Mouse (Mus musculus) hindbrain, embryonic 14.5 days (tissue): ENCODE measurements around the gene Ttc33. TPM values are rescaled to one million over a fixed set of nuclear protein-coding genes. Genes with fewer than 3 reads are reported as not detected.
A peak's percentile ranks its signal among the peaks of the same experiment; 100 is the strongest.

Experiments
- ATAC-seq: fragments of 200-750 bp; cut with Nextera tagmentation; 2 replicates; pipeline ENCODE4 v1.8.0; 2017; ENCODE audit warnings: moderate number of reproducible peaks, mild to moderate bottlenecking, moderate TSS enrichment, moderate library complexity; ENCODE audit not compliant: low FRiP score
- DNase-seq: peaks from one replicate; pipeline ENCODE4 v3.0.0-alpha.2; 2015; ENCODE audit warnings: low spot score
- H3K27ac ChIP-seq: fragments of 300-500 bp; sonication (generic); 2 replicates; pipeline ENCODE4 v1.5.1; 2014; ENCODE audit warnings: mild to moderate bottlenecking, moderate library complexity
- H3K27me3 ChIP-seq: fragments of 300-500 bp; sonication (generic); 2 replicates; pipeline ENCODE4 v1.6.1; 2014; ENCODE audit warnings: mild to moderate bottlenecking, low read length, mixed read lengths; ENCODE audit not compliant: control insufficient read depth, insufficient read depth
- H3K36me3 ChIP-seq: fragments of 300-500 bp; sonication (generic); replicated peaks from 2 replicates; pipeline ENCODE4 v1.6.1; 2014; ENCODE audit not compliant: control insufficient read depth, insufficient read depth
- H3K4me1 ChIP-seq: fragments of 300-500 bp; sonication (generic); replicated peaks from 2 replicates; pipeline ENCODE4 v1.6.1; 2014; ENCODE audit warnings: antibody characterized with exemption, low read length, mixed read lengths; ENCODE audit not compliant: control insufficient read depth, insufficient read depth
- H3K4me2 ChIP-seq: fragments of 300-500 bp; sonication (generic); replicated peaks from 2 replicates; pipeline ENCODE4 v1.6.1; 2014; ENCODE audit warnings: mild to moderate bottlenecking, moderate library complexity
- H3K4me3 ChIP-seq: fragments of 300-500 bp; sonication (generic); replicated peaks from 2 replicates; pipeline ENCODE4 v1.5.1; 2014; ENCODE audit warnings: mild to moderate bottlenecking, low read length
- H3K9ac ChIP-seq: fragments of 300-500 bp; sonication (generic); 2 replicates; pipeline ENCODE4 v1.6.1; 2014
- H3K9me3 ChIP-seq: fragments of 300-500 bp; sonication (generic); 2 replicates; pipeline ENCODE4 v1.6.1; 2016; ENCODE audit warnings: low read length; ENCODE audit not compliant: control insufficient read depth
- WGBS: fragments of 180-500 bp; shearing (Covaris S2); extraction: QIAGEN DNeasy Blood & Tissue Kit; methylation state at CpG from one replicate; pipeline ENCODE4 v1.1.7; 2014; 5-methylcytosine and 5-hydroxymethylcytosine counted together
- polyA plus RNA-seq: library from polyadenylated mRNA; unstranded; fragments of >200 nt; fragmentation: Nextera tagmentation; extraction: Ambion mirVana; gene quantifications from 2 replicates; pipeline ENCODE4 v1.2.1, GENCODE M21; 2014

Ttc33 gene
- polyA plus RNA-seq, 1 experiment from 2014 or later: 61.0 TPM

GRCm38 (mm10) chr15:5237012-5237660 lies 51.8 kb downstream of the Ttc33 start:
- DNase-seq (no peak), ATAC-seq (no peak)
- peaks cover 19% of the 10 kb centered on the region for H3K27me3 ChIP-seq
- no peaks in the 10 kb centered on the region for H3K36me3 ChIP-seq
- H3K9me3 ChIP-seq: no peaks in the 10 kb centered on the region
- WGBS: 67% methylated on average over 7 of the region's 7 CpGs
- no peak overlapping the region for H3K4me3 ChIP-seq
- no peaks in the 10 kb centered on the region for H3K4me1 ChIP-seq
- H3K4me2 ChIP-seq: no peak overlapping the region
- no peak overlapping the region for H3K27ac ChIP-seq
- no peak overlapping the region for H3K9ac ChIP-seq

DNA sequence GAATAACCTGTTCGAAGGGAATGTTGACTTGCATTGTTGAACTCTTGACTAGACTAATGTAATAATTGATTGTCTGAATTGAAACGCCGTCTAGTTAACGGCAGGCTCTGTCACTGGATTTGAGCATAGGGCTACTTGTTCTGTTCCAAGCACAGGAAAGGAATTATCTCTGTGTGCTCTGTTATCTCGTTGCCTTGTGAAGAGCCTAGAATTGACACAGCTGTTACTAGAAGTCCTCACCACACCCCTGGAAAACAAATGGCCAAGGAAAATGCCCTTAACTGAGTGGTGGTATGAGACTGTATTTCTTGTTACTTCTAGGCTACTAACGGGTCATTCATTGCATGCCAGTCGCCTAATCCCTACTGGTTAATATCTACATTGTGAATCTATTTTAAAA lies 52.7 kb downstream of the Ttc33 start:
- peaks cover 28% of the 10 kb centered on the region for H3K27me3 ChIP-seq

DNA sequence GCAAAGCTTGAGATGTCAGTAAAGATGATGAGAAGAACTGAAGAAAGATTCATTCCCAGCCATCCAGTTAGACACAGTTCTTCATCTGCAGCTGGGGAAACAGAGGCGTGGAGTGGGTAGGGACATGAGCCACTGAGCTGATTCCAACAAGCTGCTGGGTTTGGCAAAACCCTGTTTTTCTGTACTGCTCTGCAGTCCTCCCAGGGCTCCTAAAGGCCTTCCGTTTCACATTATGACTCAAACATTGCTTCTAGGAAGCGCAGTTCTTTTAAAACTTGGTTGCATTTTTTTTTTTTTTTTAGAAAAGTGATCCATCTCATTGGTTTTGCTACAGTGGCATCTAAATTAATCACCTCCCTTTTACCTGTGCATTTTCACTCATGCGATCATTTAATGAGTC lies 53.2 kb downstream of the Ttc33 start:
- Histone ChIP-seq H3K27me3 (peaks cover 33% of the 10 kb centered on the region), H3K9ac (no peak overlapping the region), H3K4me3 (no peak overlapping the region), H3K27ac (no peak overlapping the region), H3K9me3 (no peaks in the 10 kb centered on the region), H3K4me1 (peaks cover 14% of the 10 kb centered on the region), H3K4me2 (no peak overlapping the region), H3K36me3 (no peaks in the 10 kb centered on the region)
- DNase-seq: no peak
- no peak for ATAC-seq
- 89% methylated on average over 4 of the region's 4 CpGs for WGBS

More for the DNA sequence above, 52.7 kb downstream of the Ttc33 start:
- no peak overlapping the region for H3K9ac ChIP-seq
- no peak overlapping the region for H3K4me3 ChIP-seq
- ATAC-seq (no peak), DNase-seq (no peak)
- H3K36me3 ChIP-seq: no peaks in the 10 kb centered on the region
- WGBS: 87% methylated on average over 7 of the region's 7 CpGs
- no peaks in the 10 kb centered on the region for H3K9me3 ChIP-seq
- H3K4me2 ChIP-seq: no peak overlapping the region
- H3K4me1 ChIP-seq: peaks cover 9% of the 10 kb centered on the region
- H3K27ac ChIP-seq: no peak overlapping the region

DNA sequence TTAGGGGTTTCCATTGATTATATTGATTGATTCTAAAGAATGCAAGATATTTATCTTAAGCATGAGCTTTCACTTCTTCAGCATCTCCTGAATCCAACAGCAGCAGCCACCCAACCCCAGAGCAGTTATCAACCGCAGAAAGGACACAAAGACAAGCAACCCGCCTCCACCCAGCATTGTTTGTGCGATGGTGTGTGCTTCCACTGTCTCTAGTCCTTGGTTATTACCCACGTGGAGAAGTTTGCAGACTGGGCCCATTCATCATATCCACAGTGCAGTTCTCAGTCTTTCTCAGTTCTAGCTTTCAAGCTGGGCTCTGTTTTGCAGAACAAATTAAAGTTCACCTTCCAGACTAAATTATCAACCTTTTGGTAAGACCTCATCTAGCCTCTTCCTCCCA lies 54.0 kb downstream of the Ttc33 start:
- Histone ChIP-seq H3K4me2 (no peak overlapping the region), H3K4me3 (no peak overlapping the region), H3K27me3 (peaks cover 41% of the 10 kb centered on the region), H3K27ac (no peak overlapping the region), H3K9me3 (no peaks in the 10 kb centered on the region), H3K4me1 (peaks cover 15% of the 10 kb centered on the region), H3K9ac (no peak overlapping the region), H3K36me3 (no peaks in the 10 kb centered on the region)
- 59% methylated on average over 4 of the region's 4 CpGs for WGBS
- DNase-seq: no peak
- no peak for ATAC-seq

DNA sequence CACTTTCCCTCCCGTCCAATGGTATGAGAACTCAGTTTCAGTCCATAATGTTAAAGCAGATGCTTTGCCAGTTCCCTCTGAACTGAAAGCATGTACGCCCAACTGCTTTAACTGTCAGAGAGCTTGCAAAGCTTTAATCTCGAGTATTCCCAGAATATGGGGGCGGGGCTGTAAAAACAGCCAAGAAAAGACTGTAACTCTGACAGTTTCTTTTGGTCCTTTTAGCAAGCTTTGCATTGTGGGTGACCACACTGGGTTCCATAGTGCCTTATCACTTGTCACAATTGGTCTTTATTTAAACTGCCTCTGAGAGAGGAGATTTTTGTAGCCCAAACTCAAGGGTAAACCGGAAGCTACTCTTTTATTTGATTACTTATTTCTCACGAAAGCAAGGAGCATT lies 54.6 kb downstream of the Ttc33 start:
- Histone ChIP-seq H3K4me1 (peaks cover 20% of the 10 kb centered on the region), H3K4me2 (0 out of 2 replicates have a peak overlapping the region, but pooled peaks have one; percentile 23), H3K27me3 (peaks cover 46% of the 10 kb centered on the region), H3K27ac (no peak overlapping the region), H3K4me3 (no peak overlapping the region), H3K36me3 (no peaks in the 10 kb centered on the region), H3K9ac (no peak overlapping the region), H3K9me3 (no peaks in the 10 kb centered on the region)
- DNase-seq (no peak), ATAC-seq (no peak)
- 79% methylated on average over 6 of the region's 6 CpGs for WGBS

DNA sequence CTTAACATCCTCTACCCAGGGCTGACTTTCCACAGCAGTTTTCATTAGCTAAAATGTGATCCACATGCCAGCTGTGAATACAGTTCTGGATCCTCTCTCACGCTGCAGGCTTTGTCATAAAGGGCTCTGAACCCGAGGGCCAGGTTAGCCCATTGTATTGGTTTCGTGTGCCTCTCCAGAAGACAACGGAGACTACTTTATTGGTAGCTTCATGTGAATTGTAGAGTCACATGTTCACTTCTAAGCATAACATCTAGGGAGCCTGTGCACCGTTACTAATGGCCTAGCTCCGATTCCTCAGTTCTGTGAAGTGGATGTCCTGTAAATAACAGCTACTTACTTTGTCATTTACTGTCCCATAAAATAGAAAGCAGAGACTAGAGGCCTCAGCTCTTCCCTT lies 55.0 kb downstream of the Ttc33 start:
- WGBS: 81% methylated on average over 6 of the region's 6 CpGs
- Histone ChIP-seq H3K4me2 (peak overlapping the region; percentile 23; the same call in 1 of the 2 replicates), H3K9ac (no peak overlapping the region), H3K4me1 (peaks cover 20% of the 10 kb centered on the region), H3K27ac (no peak overlapping the region), H3K36me3 (no peaks in the 10 kb centered on the region), H3K9me3 (no peaks in the 10 kb centered on the region), H3K27me3 (peaks cover 51% of the 10 kb centered on the region), H3K4me3 (no peak overlapping the region)
- ATAC-seq: no peak
- DNase-seq: no peak

- Histone ChIP-seq H3K27me3 (peaks cover 63% of the 10 kb centered on the region), H3K4me3 (peak overlapping the region; percentile 59), H3K4me1 (peaks cover 20% of the 10 kb centered on the region), H3K27ac (no peak overlapping the region), H3K4me2 (peak overlapping the region; percentile 94), H3K36me3 (no peaks in the 10 kb centered on the region), H3K9ac (peak overlapping the region; percentile 65), H3K9me3 (no peaks in the 10 kb centered on the region)
- ATAC-seq (peak; percentile 46), DNase-seq (peak; percentile 72)
- WGBS: 20% methylated on average over 12 of the region's 12 CpGs
Measured at GRCm38 (mm10) chr15:5241304-5242201, 56.2 kb downstream of the Ttc33 start.

DNA sequence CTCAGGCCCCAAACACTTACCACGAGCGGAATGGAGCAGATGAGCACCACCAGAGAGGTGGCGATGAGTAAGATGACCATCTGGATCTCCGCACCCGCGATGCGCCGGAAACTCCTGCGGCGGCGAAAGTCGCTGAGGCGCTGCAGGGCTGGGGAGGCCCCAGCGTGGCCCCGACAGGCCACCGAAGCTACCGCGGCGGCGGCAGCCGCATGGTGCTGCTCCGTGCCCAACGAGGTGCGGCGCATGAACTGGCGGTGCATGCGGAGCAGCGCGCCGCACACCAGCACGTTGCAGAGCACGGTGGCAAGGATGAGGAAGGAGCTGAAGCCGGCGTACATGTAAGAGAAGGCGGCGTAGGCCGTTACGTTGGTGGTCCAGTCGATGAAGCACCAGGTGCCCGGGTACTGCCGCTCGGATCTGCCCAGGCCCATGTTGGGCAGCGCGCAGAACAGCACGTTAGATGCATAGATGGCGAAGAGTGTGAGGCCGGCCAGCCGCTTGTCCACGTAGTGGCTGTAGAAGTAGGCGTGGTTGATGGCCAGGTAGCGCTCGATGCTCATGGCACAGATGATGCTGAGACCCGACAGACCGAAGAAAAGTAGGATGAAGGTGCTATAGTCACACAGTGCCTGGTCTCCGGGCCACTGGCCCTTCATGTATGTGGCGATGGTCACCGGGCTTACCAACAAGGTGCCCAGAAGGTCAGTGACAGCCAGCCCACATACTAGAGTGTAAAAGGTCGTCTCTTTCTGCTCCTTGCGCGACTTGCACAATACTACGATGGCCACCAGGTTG lies 57.1 kb downstream of the Ttc33 start:
- peak overlapping the region; percentile 94 for H3K4me2 ChIP-seq
- no peaks in the 10 kb centered on the region for H3K36me3 ChIP-seq
- H3K9me3 ChIP-seq: no peaks in the 10 kb centered on the region
- peaks cover 63% of the 10 kb centered on the region for H3K27me3 ChIP-seq
- peak overlapping the region; percentile 59 for H3K4me3 ChIP-seq
- ATAC-seq (peak; percentile 39), DNase-seq (peak; percentile 38)
- peak overlapping the region; percentile 65 for H3K9ac ChIP-seq
- 2% methylated on average over 61 of the region's 61 CpGs for WGBS
- no peak overlapping the region for H3K27ac ChIP-seq
- peaks cover 20% of the 10 kb centered on the region for H3K4me1 ChIP-seq
